Mouse (Mus musculus): Measurements from ENCODE around the gene Parm1. TPM values are rescaled to one million over a fixed set of nuclear protein-coding genes. Genes with fewer than 3 reads are reported as not detected.

The Parm1 gene
- polyA plus RNA-seq (2014; fragmentation: Illumina TruSeq; extraction: RNeasy Lipid Tissue Mini Kit (QIAGEN cat#74804); ENCODE audit: low read depth, low replicate concordance) = 12.9 TPM

GRCm38 (mm10) chr5:91517480-91518301, at the start of gene Parm1:
TSS of gene Parm1 (plus strand) at chr5:91517615.

Other genes with a start within 250 kb of the Parm1 start
- gene Btc, start 114.6 kb upstream of the Parm1 start, polyA plus RNA-seq (2014; fragmentation: Illumina TruSeq; extraction: RNeasy Lipid Tissue Mini Kit (QIAGEN cat#74804); ENCODE audit: low read depth, low replicate concordance) = 20.3 TPM